Mouse (Mus musculus) gastrocnemius, adult 2 months (tissue): ENCODE data around the gene Dnaic1. TPM values are rescaled to one million over a fixed set of nuclear protein-coding genes. Genes with fewer than 3 reads are reported as not detected.

ENCODE experiments used
- DNase-seq: peaks from one replicate; pipeline ENCODE4 v3.0.0; 2022
- H3K27ac ChIP-seq: fragments of 200-600 bp; 2 replicates; pipeline ENCODE4 v1.8.1; 2022; ENCODE audit warnings: mild to moderate bottlenecking
- H3K4me3 ChIP-seq: fragments of 200-600 bp; 2 replicates; pipeline ENCODE4 v1.8.1; 2022; ENCODE audit warnings: mild to moderate bottlenecking, moderate library complexity
- CTCF ChIP-seq: fragments of 200-600 bp; IDR thresholded peaks from 2 replicates; pipeline ENCODE4 v1.8.1; 2022; ENCODE audit warnings: antibody characterized with exemption, mild to moderate bottlenecking, moderate library complexity
- intact Hi-C: fragments of 180-260 bp; cut with DNase I; formaldehyde crosslinking; loops from one replicate; pipeline ENCODE4 v1.15.1; 2025
- long read RNA-seq, 2 experiments: library from polyadenylated mRNA; stranded (forward); transcript quantifications; one replicate each; pipeline ENCODE4 v2.0.0; 2021
- total RNA-seq, 2 experiments: library from RNA; stranded (reverse); gene quantifications; 2 replicates each; pipeline ENCODE4 v1.2.3; 2021

Dnaic1 gene
- total RNA-seq: under 1 TPM; 0.56 to 0.59 TPM
- long read RNA-seq, experiment 1: 0 reads
- long read RNA-seq, experiment 2: 0 reads

DNA sequence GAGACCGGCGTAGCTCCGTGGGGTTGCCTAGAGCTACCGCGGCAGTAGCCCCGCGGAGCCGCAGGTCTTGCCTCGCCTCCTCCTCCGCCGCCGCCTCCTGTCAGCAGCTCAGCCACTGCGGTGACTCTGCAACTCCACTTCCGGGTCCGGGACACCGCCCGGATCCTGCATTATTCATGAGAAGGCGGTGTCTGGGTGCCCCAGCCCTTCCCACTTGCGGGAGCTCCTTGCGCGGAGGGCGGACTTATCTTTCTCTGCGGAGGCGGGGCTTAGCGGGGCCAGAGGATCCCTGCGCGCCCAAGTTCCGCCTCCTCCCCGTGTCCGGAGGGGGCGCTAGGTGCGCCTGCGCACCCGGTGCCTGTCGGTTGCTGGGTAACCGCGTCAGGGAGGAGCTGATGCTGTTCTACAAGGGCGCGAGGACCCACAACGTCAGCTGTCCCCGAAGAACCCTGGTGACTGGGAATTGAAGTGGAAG lies at the start of gene Dnaic1, which contains the start of gene Fam219a:
Dnaic1 (plus strand) TSS at position 365 of the 475 bp plus-strand sequence.
Fam219a (minus strand) TSS at position 128 of the 475 bp plus-strand sequence.
- peak within 1 kb of the TSS; percentile 94 for H3K27ac ChIP-seq
- intact Hi-C loops: no loop called here
- peak; percentile 68 for TF ChIP-seq CTCF

DNA sequence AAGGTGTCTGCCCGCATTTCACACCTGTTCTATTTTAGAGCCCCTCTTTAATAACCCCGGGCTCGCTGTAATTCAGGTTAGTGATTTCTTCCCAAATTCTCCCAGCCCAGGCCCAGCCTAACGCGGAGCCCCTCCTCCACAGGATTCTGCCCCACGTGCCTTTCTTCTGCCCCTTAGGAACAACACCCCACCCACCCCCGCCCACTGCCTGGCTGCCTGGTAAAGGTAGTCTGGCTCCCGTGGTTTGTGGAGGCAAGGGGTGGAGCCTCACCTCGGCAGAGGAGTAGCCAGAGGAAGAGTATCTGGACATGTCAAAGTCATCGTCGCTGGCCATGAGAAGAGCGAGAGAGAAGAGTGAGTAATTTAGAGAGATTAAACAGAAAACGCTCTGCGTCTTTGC lies 48.9 kb upstream of the Dnaic1 start:
- Histone ChIP-seq H3K4me3 (no peak overlapping the region), H3K27ac (no peak overlapping the region)
- no peak for TF ChIP-seq CTCF
- intact Hi-C loops: loop anchor here (5.0 to 10.0 kb wide), 2 partner anchors 94 to 187 kb away; no protein-coding TSS in a partner anchor
- DNase-seq: no peak

More for the DNA sequence above, at the start of gene Dnaic1, which contains the start of gene Fam219a:
- peak within 1 kb of the TSS; percentile 97 for H3K4me3 ChIP-seq
- DNase-seq: peak; percentile 99

- intact Hi-C loops: loop anchor here (5.0 to 10.0 kb wide), 2 partner anchors 93 to 185 kb away; no protein-coding TSS in a partner anchor
- TF ChIP-seq CTCF: no peak
- Histone ChIP-seq H3K4me3 (no peak overlapping the region), H3K27ac (no peak overlapping the region)
- no peak for DNase-seq
These were observed 47.4 kb upstream of the Dnaic1 start for GRCm38 (mm10) chr4:41522136-41522535.

DNA sequence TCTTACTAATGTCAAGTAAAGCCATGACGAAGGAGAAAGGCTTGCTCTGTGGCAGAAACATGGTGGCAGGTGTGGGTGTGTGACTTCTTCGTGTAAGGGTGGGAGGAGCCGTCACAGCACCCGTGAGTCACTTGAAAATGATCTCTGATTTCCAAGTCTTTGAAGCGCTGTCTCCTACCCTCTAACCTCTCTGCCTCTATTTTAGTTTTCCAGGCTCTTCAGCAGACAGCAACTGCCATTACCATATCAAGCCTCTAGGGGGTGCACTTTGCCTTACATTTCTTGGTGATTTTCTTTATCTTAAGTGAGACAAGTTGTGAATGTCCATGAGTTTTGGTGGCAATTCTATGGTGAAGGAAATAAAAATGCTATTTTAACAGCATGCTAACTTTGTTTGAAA lies 46.8 kb upstream of the Dnaic1 start:
- Histone ChIP-seq H3K4me3 (no peak overlapping the region), H3K27ac (no peak overlapping the region)
- intact Hi-C loops: loop anchor here (5.0 to 10.0 kb wide), 2 partner anchors 92 to 185 kb away; no protein-coding TSS in a partner anchor
- DNase-seq: peak; percentile 47
- peak; percentile 85 for TF ChIP-seq CTCF

- TF ChIP-seq CTCF: no peak
- no peak overlapping the region for H3K4me3 ChIP-seq
- no peak overlapping the region for H3K27ac ChIP-seq
- intact Hi-C loops: loop anchor here (5.0 to 10.0 kb wide), 2 partner anchors 91 to 183 kb away; no protein-coding TSS in a partner anchor
- no peak for DNase-seq
These were observed 45.7 kb upstream of the Dnaic1 start for GRCm38 (mm10) chr4:41523839-41524238.

GRCm38 (mm10) chr4:41524829-41525228 lies 44.7 kb upstream of the Dnaic1 start:
- Histone ChIP-seq H3K27ac (no peak overlapping the region), H3K4me3 (no peak overlapping the region)
- DNase-seq: no peak
- no peak for TF ChIP-seq CTCF
- intact Hi-C loops: loop anchor here (5.0 to 10.0 kb wide), 2 partner anchors 90 to 182 kb away; no protein-coding TSS in a partner anchor

- intact Hi-C loops: loop anchor here (10.0 kb wide), 1 partner anchor 88 kb away; no protein-coding TSS in a partner anchor
- peak overlapping the region; percentile 82 for H3K27ac ChIP-seq
- no peak for TF ChIP-seq CTCF
- H3K4me3 ChIP-seq: no peak overlapping the region
- DNase-seq: no peak
These were observed 43.0 kb upstream of the Dnaic1 start for GRCm38 (mm10) chr4:41526553-41526952.

- intact Hi-C loops: loop anchor here (10.0 kb wide), 1 partner anchor 88 kb away; no protein-coding TSS in a partner anchor
- DNase-seq: peak; percentile 43
- TF ChIP-seq CTCF: no peak
- Histone ChIP-seq H3K4me3 (no peak overlapping the region), H3K27ac (peak overlapping the region; percentile 82)
These were observed 42.5 kb upstream of the Dnaic1 start for GRCm38 (mm10) chr4:41527076-41527475.

- no peak for TF ChIP-seq CTCF
- peak; percentile 91 for DNase-seq
- intact Hi-C loops: loop anchor here (10.0 kb wide), 1 partner anchor 87 kb away; no protein-coding TSS in a partner anchor
- H3K4me3 ChIP-seq: peak overlapping the region; percentile 15; the same call in 1 of the 2 replicates
- peak overlapping the region; percentile 82 for H3K27ac ChIP-seq
These were observed 41.6 kb upstream of the Dnaic1 start for GRCm38 (mm10) chr4:41527996-41528395.

GRCm38 (mm10) chr4:41532420-41532819 lies 37.2 kb upstream of the Dnaic1 start:
- TF ChIP-seq CTCF: no peak
- no peak overlapping the region for H3K27ac ChIP-seq
- DNase-seq: no peak
- H3K4me3 ChIP-seq: no peak overlapping the region
- intact Hi-C loops: no loop called here

DNA sequence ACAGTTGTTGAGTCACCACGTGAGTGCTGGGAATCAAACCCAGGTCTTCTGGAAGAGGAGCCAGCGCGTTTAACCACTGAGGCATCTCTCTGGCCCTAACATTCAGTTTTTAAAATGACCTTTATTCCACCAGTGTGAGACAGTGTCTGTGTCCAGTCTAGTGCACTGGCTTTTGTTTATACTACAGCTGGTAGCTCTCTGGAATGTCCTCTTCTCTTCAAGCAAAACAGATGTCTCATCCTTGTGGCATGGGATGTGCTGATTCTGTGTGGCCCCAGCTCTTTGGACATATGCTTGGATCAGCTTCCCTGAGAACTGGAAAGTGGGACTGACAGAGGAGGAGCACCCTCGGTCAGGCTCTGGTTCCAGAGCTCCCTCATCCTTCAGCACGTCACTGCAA lies 34.7 kb upstream of the Dnaic1 start:
- no peak overlapping the region for H3K27ac ChIP-seq
- no peak for DNase-seq
- intact Hi-C loops: no loop called here

GRCm38 (mm10) chr4:41542136-41542535 lies 27.4 kb upstream of the Dnaic1 start:
- no peak overlapping the region for H3K4me3 ChIP-seq
- no peak for TF ChIP-seq CTCF
- no peak for DNase-seq
- H3K27ac ChIP-seq: no peak overlapping the region
- intact Hi-C loops: no loop called here

More for the DNA sequence above, 34.7 kb upstream of the Dnaic1 start:
- no peak for TF ChIP-seq CTCF
- no peak overlapping the region for H3K4me3 ChIP-seq

GRCm38 (mm10) chr4:41545985-41546384 lies 23.6 kb upstream of the Dnaic1 start:
- peak; percentile 43 for DNase-seq
- Histone ChIP-seq H3K4me3 (no peak overlapping the region), H3K27ac (no peak overlapping the region)
- intact Hi-C loops: no loop called here
- no peak for TF ChIP-seq CTCF
